Mouse (Mus musculus): Measurements from ENCODE around the gene Trdn. TPM values are rescaled to one million over a fixed set of nuclear protein-coding genes. Genes with fewer than 3 reads are reported as not detected.

The Trdn gene
- polyA plus RNA-seq, 1 experiment = not detected

DNA sequence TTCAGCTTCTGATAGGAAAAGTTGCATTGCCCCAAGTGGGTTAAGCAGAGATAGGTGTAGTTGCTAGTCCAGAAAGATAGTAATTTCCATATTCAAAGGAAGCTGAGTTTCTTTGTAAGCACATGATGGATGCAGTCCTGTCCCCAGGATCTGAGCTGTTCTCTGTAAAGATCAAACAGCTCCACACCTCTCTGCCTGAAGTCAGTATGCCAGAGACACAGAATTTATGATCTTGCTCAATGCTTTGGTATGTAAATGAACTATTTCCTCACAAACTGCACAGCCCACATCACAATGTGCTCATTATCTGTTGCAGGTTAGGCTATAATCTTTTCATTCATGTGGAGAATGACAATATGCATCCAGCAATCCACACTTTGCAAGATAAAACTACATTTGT is 8.0 kb downstream of the Trdn start:
- Histone ChIP-seq H3K27ac (ENCODE audit: insufficient read depth, low read depth, low read length) (no peak overlapping the region), H3K27me3 (ENCODE audit: control insufficient read depth, insufficient read depth, low read length) (no peaks in the 10 kb centered on the region), H3K36me3 (ENCODE audit: control insufficient read depth, insufficient read depth, low read length) (no peaks in the 10 kb centered on the region), H3K4me3 (ENCODE audit: low read depth, low read length) (no peak overlapping the region), H3K4me1 (ENCODE audit: control insufficient read depth, insufficient read depth, insufficient read length, low read length) (no peaks in the 10 kb centered on the region)
- TF ChIP-seq POLR2A (IDR thresholded peaks at IDR 0.05; ENCODE audit: low read depth, low read length) (no peak), CTCF (IDR thresholded peaks at IDR 0.05; ENCODE audit: extremely low read depth, insufficient read length, insufficient replicate concordance, low read depth, low read length) (no peak)

GRCm38 (mm10) chr10:33092400-33092799 is 12.0 kb downstream of the Trdn start:
- 56% methylated on average over 1 of the region's 1 CpGs for WGBS

GRCm38 (mm10) chr10:33107942-33108341 is 27.6 kb downstream of the Trdn start:
- Histone ChIP-seq H3K27ac (ENCODE audit: insufficient read depth, low read depth, low read length) (no peak overlapping the region), H3K27me3 (ENCODE audit: control insufficient read depth, insufficient read depth, low read length) (no peaks in the 10 kb centered on the region), H3K4me1 (ENCODE audit: control insufficient read depth, insufficient read depth, insufficient read length, low read length) (no peaks in the 10 kb centered on the region), H3K4me3 (ENCODE audit: low read depth, low read length) (no peak overlapping the region), H3K36me3 (ENCODE audit: control insufficient read depth, insufficient read depth, low read length) (no peaks in the 10 kb centered on the region)
- TF ChIP-seq POLR2A (IDR thresholded peaks at IDR 0.05; ENCODE audit: low read depth, low read length) (no peak), CTCF (IDR thresholded peaks at IDR 0.05; ENCODE audit: extremely low read depth, insufficient read length, insufficient replicate concordance, low read depth, low read length) (no peak)

More at GRCm38 (mm10) chr10:33092400-33092799, 12.0 kb downstream of the Trdn start:
- Histone ChIP-seq H3K4me1 (ENCODE audit: control insufficient read depth, insufficient read depth, insufficient read length, low read length) (no peaks in the 10 kb centered on the region), H3K4me3 (ENCODE audit: low read depth, low read length) (no peak overlapping the region), H3K27ac (ENCODE audit: insufficient read depth, low read depth, low read length) (no peak overlapping the region), H3K36me3 (ENCODE audit: control insufficient read depth, insufficient read depth, low read length) (no peaks in the 10 kb centered on the region), H3K27me3 (ENCODE audit: control insufficient read depth, insufficient read depth, low read length) (no peaks in the 10 kb centered on the region)
- TF ChIP-seq POLR2A (IDR thresholded peaks at IDR 0.05; ENCODE audit: low read depth, low read length) (no peak), CTCF (IDR thresholded peaks at IDR 0.05; ENCODE audit: extremely low read depth, insufficient read length, insufficient replicate concordance, low read depth, low read length) (no peak)

DNA sequence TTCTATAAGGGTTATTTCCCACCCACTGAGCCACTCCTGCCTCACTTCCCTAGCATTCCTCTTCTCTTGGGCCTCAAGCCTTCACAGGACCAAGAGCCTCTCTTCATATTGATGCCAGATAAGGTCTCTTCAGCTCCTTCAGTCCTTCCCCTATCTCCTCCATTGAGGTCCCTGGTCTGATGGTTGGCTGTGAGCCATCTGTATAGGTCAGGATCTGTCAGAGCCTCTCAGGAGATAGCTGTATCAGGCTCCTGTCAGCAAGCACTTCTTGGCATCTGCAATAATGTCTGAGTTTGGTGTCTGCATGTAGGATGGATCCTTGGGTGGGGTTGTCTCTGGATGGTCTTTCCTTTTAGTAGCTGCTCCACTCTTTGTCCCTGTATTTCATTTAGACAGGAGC is 42.7 kb downstream of the Trdn start:
- H3K36me3 ChIP-seq (ENCODE audit: control insufficient read depth, insufficient read depth, low read length) = no peaks in the 10 kb centered on the region
- TF ChIP-seq POLR2A (IDR thresholded peaks at IDR 0.05; ENCODE audit: low read depth, low read length) = no peak
- TF ChIP-seq CTCF (IDR thresholded peaks at IDR 0.05; ENCODE audit: extremely low read depth, insufficient read length, insufficient replicate concordance, low read depth, low read length) = no peak
- no peak overlapping the region for H3K4me3 ChIP-seq (ENCODE audit: low read depth, low read length)
- H3K27me3 ChIP-seq (ENCODE audit: control insufficient read depth, insufficient read depth, low read length) = no peaks in the 10 kb centered on the region
- no peak overlapping the region for H3K27ac ChIP-seq (ENCODE audit: insufficient read depth, low read depth, low read length)
- H3K4me1 ChIP-seq (ENCODE audit: control insufficient read depth, insufficient read depth, insufficient read length, low read length) = no peaks in the 10 kb centered on the region

- H3K27me3 ChIP-seq (ENCODE audit: control insufficient read depth, insufficient read depth, low read length) = no peaks in the 10 kb centered on the region
- TF ChIP-seq CTCF (IDR thresholded peaks at IDR 0.05; ENCODE audit: extremely low read depth, insufficient read length, insufficient replicate concordance, low read depth, low read length) (no peak), POLR2A (IDR thresholded peaks at IDR 0.05; ENCODE audit: low read depth, low read length) (no peak)
- H3K4me3 ChIP-seq (ENCODE audit: low read depth, low read length) = no peak overlapping the region
- H3K27ac ChIP-seq (ENCODE audit: insufficient read depth, low read depth, low read length) = no peak overlapping the region
- 62% methylated on average over 1 of the region's 1 CpGs for WGBS
- H3K4me1 ChIP-seq (ENCODE audit: control insufficient read depth, insufficient read depth, insufficient read length, low read length) = no peaks in the 10 kb centered on the region
- H3K36me3 ChIP-seq (ENCODE audit: control insufficient read depth, insufficient read depth, low read length) = no peaks in the 10 kb centered on the region
Measured at GRCm38 (mm10) chr10:33144911-33145310, 64.6 kb downstream of the Trdn start.

GRCm38 (mm10) chr10:33179731-33180631 is 99.6 kb downstream of the Trdn start:
- TF ChIP-seq POLR2A (IDR thresholded peaks at IDR 0.05; ENCODE audit: low read depth, low read length) = no peak
- H3K27ac ChIP-seq (ENCODE audit: insufficient read depth, low read depth, low read length) = no peak overlapping the region
- H3K27me3 ChIP-seq (ENCODE audit: control insufficient read depth, insufficient read depth, low read length) = no peaks in the 10 kb centered on the region
- no peaks in the 10 kb centered on the region for H3K4me1 ChIP-seq (ENCODE audit: control insufficient read depth, insufficient read depth, insufficient read length, low read length)
- 52% methylated on average over 2 of the region's 2 CpGs for WGBS
- H3K36me3 ChIP-seq (ENCODE audit: control insufficient read depth, insufficient read depth, low read length) = no peaks in the 10 kb centered on the region
- H3K4me3 ChIP-seq (ENCODE audit: low read depth, low read length) = no peak overlapping the region

DNA sequence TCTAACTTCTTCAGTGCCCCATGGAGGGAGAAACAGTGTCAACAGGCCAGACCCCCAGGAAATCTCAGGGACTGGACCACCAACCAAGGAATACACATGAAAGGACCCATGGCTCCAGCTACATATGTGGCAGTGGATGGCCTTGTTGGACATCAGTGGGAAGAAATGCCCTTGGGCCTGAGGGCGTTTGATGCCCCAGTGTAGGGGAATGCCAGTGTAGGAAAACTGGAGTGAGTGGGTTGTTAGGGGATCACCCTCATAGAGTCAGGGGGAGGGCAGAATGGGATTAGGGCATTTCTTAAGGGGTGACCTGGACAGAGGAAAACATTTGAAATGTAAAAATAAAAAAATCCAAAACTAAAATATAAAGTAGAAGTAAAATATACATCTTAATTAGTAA is 108.7 kb downstream of the Trdn start:
- Histone ChIP-seq H3K27me3 (ENCODE audit: control insufficient read depth, insufficient read depth, low read length) (no peaks in the 10 kb centered on the region), H3K36me3 (ENCODE audit: control insufficient read depth, insufficient read depth, low read length) (no peaks in the 10 kb centered on the region), H3K27ac (ENCODE audit: insufficient read depth, low read depth, low read length) (no peak overlapping the region), H3K4me1 (ENCODE audit: control insufficient read depth, insufficient read depth, insufficient read length, low read length) (no peaks in the 10 kb centered on the region), H3K4me3 (ENCODE audit: low read depth, low read length) (no peak overlapping the region)
- no peak for TF ChIP-seq CTCF (IDR thresholded peaks at IDR 0.05; ENCODE audit: extremely low read depth, insufficient read length, insufficient replicate concordance, low read depth, low read length)
- no peak for TF ChIP-seq POLR2A (IDR thresholded peaks at IDR 0.05; ENCODE audit: low read depth, low read length)
- 77% methylated on average over 1 of the region's 1 CpGs for WGBS

Data from small intestine, adult 2 months (tissue).